Mouse (Mus musculus) embryonic fibroblast, embryonic 13.5 days (primary cell): Measurements from ENCODE around the gene Bmp2k. TPM values are rescaled to one million over a fixed set of nuclear protein-coding genes. Genes with fewer than 3 reads are reported as not detected.
A peak's percentile ranks its signal among the peaks of the same experiment; 100 is the strongest.

ENCODE experiments used
- H3K27ac ChIP-seq: 2 replicates; pipeline ENCODE4 v1.5.1; 2012; ENCODE audit warnings: low read length, control low read depth, inconsistent platforms; ENCODE audit not compliant: insufficient read depth
- H3K4me1 ChIP-seq: 2 replicates; pipeline ENCODE4 v1.6.1; 2011; ENCODE audit warnings: low read length; ENCODE audit not compliant: control insufficient read depth, insufficient read depth
- H3K4me3 ChIP-seq: 2 replicates; pipeline ENCODE4 v1.5.1; 2011; ENCODE audit warnings: mild to moderate bottlenecking, control low read depth, low read length; ENCODE audit not compliant: insufficient read depth
- CTCF ChIP-seq: IDR thresholded peaks from 2 replicates; pipeline ENCODE4 v1.5.1; 2011; ENCODE audit warnings: mild to moderate bottlenecking, control low read depth, low read length, moderate library complexity, borderline replicate concordance; ENCODE audit not compliant: insufficient read depth
- POLR2A ChIP-seq: IDR thresholded peaks from 2 replicates; pipeline ENCODE4 v1.6.1; 2011; ENCODE audit warnings: low read depth, mild to moderate bottlenecking, control low read depth, low read length, moderate library complexity
- polyA plus RNA-seq: library from polyadenylated mRNA; stranded (reverse); fragments of >200 nt; gene quantifications from 2 replicates; pipeline ENCODE4 v1.2.4, GENCODE M21; 2011; ENCODE audit warnings: low read depth; ENCODE audit not compliant: missing spikeins, insufficient read length

Bmp2k gene
- polyA plus RNA-seq, result 13.5 and 13.6 TPM in 2 replicates

- Histone ChIP-seq H3K4me3 (peak within 1 kb of the TSS; percentile 69), H3K4me1 (peaks cover 14% of the 10 kb centered on the region), H3K27ac (peak within 1 kb of the TSS; percentile 80)
- TF ChIP-seq CTCF (no peak), POLR2A (peak; percentile 76)
Observed at GRCm38 (mm10) chr5:96997310-96997801, at the start of gene Bmp2k. Gene Bmp2k (plus strand): TSS chr5:96997689.

DNA sequence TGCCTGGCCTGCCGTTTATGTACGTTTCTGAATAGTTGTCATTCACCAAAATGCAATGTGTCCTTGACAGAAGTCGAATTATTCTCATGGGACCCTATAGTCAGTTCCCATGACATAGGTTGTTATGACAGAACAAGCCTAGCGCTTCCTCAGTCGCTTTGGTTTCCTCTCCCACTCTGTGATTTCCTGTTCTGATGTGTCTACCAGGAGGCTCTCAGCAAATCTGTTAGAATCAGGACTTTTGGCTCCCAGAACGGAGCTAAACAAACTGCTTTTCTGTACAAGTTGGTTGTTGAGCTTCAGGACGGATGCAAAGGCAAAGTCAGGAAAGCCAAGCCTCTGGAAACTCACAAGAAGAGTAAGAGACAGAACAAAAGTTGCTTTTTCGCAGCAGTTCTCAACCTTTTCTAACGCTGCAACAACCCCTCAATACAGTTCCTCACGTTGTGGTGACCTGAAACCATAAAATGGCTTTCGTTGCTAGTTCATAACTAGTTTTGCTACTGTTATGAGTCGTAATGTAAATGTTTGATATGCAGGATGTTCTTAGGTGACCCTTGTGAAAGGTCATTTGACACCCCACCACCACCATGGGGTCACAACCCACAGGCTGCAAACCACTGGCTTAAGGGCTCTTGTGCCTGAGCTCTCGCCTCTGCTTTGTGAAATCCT lies 48.5 kb upstream of the Bmp2k start:
- Histone ChIP-seq H3K27ac (no peak overlapping the region), H3K4me3 (no peak overlapping the region), H3K4me1 (no peaks in the 10 kb centered on the region)
- TF ChIP-seq CTCF (no peak), POLR2A (no peak)

DNA sequence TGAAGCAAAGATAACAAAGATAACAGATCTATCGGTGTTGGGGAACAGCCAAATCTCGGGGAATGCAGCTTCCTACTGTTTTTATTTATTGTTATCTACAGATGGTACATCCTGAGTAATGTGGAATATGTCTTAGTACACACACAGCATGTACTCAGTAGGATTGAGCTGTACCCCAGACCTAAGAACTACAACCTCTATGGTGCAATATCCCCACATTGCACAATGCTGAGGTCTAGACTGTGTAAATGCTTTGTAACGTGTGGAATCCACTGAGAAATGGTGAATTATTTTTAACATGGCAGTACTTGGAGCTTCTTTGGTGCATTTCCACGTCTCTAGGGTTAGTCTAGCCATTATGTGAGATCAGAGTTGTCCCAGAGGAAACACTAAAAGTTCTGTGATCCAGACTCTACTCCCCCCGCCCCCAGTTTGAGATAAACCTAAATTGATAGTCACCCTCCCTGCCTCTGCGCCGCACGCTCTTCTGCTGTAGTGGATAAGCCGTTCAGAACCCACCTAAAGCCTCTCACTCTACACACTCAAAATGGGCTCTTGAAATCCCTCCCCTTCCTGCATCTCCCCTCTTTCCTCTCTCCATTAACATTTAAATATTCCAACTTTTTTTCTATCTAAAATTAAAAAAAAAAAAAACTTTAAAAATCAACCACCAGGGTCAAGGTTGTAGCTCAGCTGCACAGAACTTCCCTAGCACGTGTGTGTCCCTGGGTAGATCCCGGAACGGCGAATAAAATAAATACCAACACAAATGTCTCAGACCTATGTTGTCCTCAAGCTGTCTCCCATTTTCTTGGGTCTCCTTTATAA lies 47.4 kb upstream of the Bmp2k start:
- H3K4me1 ChIP-seq, result no peaks in the 10 kb centered on the region
- H3K27ac ChIP-seq, result no peak overlapping the region
- H3K4me3 ChIP-seq, result no peak overlapping the region
- no peak for TF ChIP-seq POLR2A
- no peak for TF ChIP-seq CTCF

GRCm38 (mm10) chr5:96950667-96951492 lies 46.6 kb upstream of the Bmp2k start:
- TF ChIP-seq POLR2A (no peak), CTCF (no peak)
- Histone ChIP-seq H3K27ac (no peak overlapping the region), H3K4me3 (no peak overlapping the region), H3K4me1 (no peaks in the 10 kb centered on the region)

GRCm38 (mm10) chr5:96951493-96952105 lies 45.9 kb upstream of the Bmp2k start:
- Histone ChIP-seq H3K4me1 (no peaks in the 10 kb centered on the region), H3K27ac (no peak overlapping the region), H3K4me3 (no peak overlapping the region)
- TF ChIP-seq CTCF, result no peak
- no peak for TF ChIP-seq POLR2A

DNA sequence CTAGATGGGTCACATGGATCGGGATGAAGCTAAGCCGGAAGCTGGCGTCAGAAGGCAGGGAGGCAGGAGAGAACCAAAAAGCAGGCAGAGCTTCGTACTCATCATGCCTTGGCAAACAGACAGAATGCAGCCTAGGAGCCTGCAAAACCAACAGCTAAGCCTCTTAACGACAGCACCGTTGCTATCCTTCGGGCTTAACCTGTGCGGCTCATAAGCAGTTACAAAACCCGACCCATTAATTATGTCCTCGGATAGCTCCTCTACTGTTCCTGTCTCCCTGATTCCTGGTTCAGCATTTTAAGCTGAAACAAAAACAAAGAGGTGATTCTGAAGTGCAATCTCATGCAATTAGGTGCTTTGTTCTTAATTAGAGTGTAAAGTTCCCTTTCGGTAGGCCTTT lies 43.4 kb upstream of the Bmp2k start:
- Histone ChIP-seq H3K4me3 (no peak overlapping the region), H3K4me1 (no peaks in the 10 kb centered on the region), H3K27ac (no peak overlapping the region)
- TF ChIP-seq CTCF, result no peak
- TF ChIP-seq POLR2A, result no peak

- Histone ChIP-seq H3K4me1 (no peaks in the 10 kb centered on the region), H3K4me3 (no peak overlapping the region), H3K27ac (no peak overlapping the region)
- TF ChIP-seq POLR2A (no peak), CTCF (no peak)
Observed at GRCm38 (mm10) chr5:96954466-96955027, 42.9 kb upstream of the Bmp2k start.

DNA sequence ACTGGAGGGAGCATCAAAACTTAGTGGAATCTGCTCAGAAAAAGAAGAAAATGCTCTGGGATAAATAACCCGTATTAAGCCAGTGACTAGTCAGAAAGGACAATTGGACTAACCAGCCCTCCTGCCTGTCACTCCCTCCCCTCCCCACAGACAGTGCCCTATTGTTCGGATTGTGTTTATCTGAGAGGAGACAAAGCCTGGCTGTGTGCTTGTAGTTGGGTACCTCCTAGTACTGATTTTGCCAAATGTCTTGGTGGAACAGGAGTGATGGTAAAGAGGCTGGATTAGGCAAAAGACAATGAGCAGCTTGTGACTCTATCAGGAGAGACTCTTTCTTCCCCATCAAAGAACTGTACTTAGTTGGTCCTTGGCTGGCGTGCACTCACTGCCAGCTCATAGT lies 40.6 kb upstream of the Bmp2k start:
- TF ChIP-seq CTCF, result no peak
- no peak for TF ChIP-seq POLR2A
- no peak overlapping the region for H3K4me3 ChIP-seq
- no peak overlapping the region for H3K27ac ChIP-seq
- no peaks in the 10 kb centered on the region for H3K4me1 ChIP-seq

DNA sequence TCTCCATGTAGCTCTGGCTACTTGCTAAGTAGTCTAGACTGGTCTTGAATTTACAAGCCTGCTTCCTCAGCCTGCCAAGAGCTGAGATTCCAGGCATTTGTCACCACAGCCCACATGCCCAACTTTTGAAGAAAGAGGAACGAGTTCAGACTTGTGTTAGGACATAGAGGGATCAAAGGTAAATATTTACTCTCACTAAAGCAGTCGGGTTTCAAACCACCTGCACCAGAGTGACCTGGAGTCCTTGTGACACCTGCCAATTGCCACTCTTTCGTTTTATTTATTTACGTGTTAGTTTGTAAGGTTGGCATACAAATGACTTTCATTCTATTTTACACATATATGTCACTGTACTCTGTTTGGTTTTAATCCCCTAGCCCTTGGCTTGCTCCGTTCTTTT lies 36.4 kb upstream of the Bmp2k start:
- Histone ChIP-seq H3K4me1 (no peaks in the 10 kb centered on the region), H3K4me3 (no peak overlapping the region), H3K27ac (no peak overlapping the region)
- TF ChIP-seq CTCF (no peak), POLR2A (no peak)
